Mouse (Mus musculus) olfactory bulb, adult 2 months (tissue): Measurements from ENCODE around the gene Thumpd2. TPM values are rescaled to one million over a fixed set of nuclear protein-coding genes. Genes with fewer than 3 reads are reported as not detected.

Experiments
- H3K27ac ChIP-seq: fragments of 200-500 bp; 2 replicates; pipeline ENCODE4 v1.5.1; 2012; ENCODE audit warnings: low read depth, low read length; ENCODE audit not compliant: insufficient read depth
- H3K4me1 ChIP-seq: fragments of 200-500 bp; 2 replicates; pipeline ENCODE4 v1.6.1; 2012; ENCODE audit warnings: low read length; ENCODE audit not compliant: control insufficient read depth, insufficient read depth
- H3K4me3 ChIP-seq: fragments of 200-500 bp; 2 replicates; pipeline ENCODE4 v1.5.1; 2012; ENCODE audit warnings: mild to moderate bottlenecking, low read depth, low read length, moderate library complexity; ENCODE audit not compliant: insufficient read depth
- CTCF ChIP-seq: fragments of 200-500 bp; IDR thresholded peaks from 2 replicates; pipeline ENCODE4 v1.5.1; 2012; ENCODE audit warnings: low read depth, mild to moderate bottlenecking, low read length, moderate library complexity; ENCODE audit not compliant: insufficient read depth
- POLR2A ChIP-seq: fragments of 200-500 bp; IDR thresholded peaks from 2 replicates; pipeline ENCODE4 v1.6.1; 2012; ENCODE audit warnings: mild to moderate bottlenecking, low read depth, low read length, moderate library complexity; ENCODE audit not compliant: insufficient read depth
- WGBS: fragments of 180-500 bp; shearing (Covaris S2); methylation state at CpG from one replicate; pipeline ENCODE4 v1.1.7; 2018; 5-methylcytosine and 5-hydroxymethylcytosine counted together
- polyA plus RNA-seq: library from polyadenylated mRNA; stranded (reverse); fragments of >200 nt; gene quantifications from 2 replicates; pipeline ENCODE4 v1.2.4, GENCODE M21; 2012; ENCODE audit warnings: low replicate concordance; ENCODE audit not compliant: missing spikeins, insufficient read depth, insufficient read length

The Thumpd2 gene
- polyA plus RNA-seq, 1 experiment = not detected

- H3K27ac ChIP-seq = no peak overlapping the region
- no peak overlapping the region for H3K4me3 ChIP-seq
- TF ChIP-seq CTCF (no peak), POLR2A (no peak)
- H3K4me1 ChIP-seq = peaks cover 2% of the 10 kb centered on the region; the same call in 1 of the 2 replicates
- 70% methylated on average over 6 of the region's 6 CpGs for WGBS
Observed at GRCm38 (mm10) chr17:81062349-81062871, 2.5 kb downstream of the Thumpd2 start.

DNA sequence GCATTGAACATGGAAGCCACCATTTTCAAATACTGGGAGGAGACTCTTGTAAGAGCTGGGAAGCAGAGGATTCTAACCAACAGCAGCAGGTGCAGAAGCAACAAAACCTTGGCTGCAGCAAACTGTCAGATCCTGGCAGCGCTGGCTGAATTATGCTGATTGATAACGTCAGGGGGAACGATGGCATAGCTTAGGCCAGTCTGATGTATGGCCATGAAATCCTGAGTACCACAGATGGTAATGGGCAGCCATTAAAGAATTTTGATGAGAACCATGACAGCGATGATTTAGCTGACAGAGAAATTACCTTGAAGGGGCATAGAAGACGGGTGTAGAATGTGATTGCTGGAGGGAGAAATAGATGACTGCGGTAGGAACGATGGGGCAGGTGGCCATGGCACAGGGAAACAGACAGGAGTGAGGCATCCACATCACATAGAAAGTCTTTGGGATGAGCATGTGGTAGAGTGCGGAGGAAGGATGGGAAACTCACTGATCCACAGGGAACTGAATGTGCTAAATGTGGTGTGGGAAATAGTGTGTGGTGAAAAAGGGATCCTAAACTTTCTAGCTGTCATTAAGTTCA, 8.0 kb downstream of the Thumpd2 start:
- Histone ChIP-seq H3K4me3 (no peak overlapping the region), H3K27ac (no peak overlapping the region), H3K4me1 (no peaks in the 10 kb centered on the region)
- 94% methylated on average over 8 of the region's 8 CpGs for WGBS
- TF ChIP-seq CTCF = no peak
- TF ChIP-seq POLR2A = no peak

DNA sequence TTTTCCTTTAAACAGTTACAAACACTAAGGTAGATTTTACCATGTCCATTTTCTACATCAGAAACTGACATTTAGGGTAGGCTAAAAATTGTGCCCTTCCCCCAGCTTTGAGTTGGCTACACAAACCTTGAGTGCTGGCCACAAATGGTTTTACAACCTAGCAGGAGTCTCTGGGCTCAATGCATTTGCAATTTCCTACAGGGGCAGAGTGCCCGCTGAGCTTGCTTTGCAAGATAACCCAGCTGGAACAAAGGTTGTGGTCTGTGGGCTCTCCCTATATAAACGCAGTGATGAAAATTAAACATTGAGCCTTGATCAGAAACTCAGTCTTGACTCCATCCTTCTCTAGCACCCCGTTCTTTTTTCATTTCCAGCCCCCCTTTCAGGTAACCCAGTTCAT, 8.8 kb downstream of the Thumpd2 start:
- Histone ChIP-seq H3K27ac (no peak overlapping the region), H3K4me1 (no peaks in the 10 kb centered on the region), H3K4me3 (no peak overlapping the region)
- TF ChIP-seq CTCF = no peak
- TF ChIP-seq POLR2A = no peak
- 85% methylated on average over 3 of the region's 3 CpGs for WGBS

DNA sequence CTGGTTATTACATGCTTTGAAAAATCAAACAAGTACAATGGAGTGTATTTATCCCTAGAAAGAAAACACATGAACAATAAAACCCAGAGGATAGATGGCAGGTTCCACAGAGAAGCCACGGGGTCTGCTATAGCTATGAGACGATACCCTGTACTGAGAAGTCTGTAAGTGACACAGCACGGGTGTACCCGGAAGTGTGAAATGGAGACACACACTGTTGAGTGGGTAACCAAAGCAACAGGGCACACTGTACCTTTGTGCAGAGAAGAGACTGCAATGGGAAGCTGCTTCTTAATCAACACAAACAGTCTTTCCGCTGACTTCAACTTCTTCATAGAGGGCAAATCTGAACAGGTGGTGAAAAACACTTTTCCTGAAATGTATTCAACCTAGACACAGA, 9.4 kb downstream of the Thumpd2 start:
- 91% methylated on average over 5 of the region's 5 CpGs for WGBS
- H3K27ac ChIP-seq = no peak overlapping the region
- no peak for TF ChIP-seq CTCF
- no peak for TF ChIP-seq POLR2A
- H3K4me3 ChIP-seq = no peak overlapping the region
- H3K4me1 ChIP-seq = no peaks in the 10 kb centered on the region

DNA sequence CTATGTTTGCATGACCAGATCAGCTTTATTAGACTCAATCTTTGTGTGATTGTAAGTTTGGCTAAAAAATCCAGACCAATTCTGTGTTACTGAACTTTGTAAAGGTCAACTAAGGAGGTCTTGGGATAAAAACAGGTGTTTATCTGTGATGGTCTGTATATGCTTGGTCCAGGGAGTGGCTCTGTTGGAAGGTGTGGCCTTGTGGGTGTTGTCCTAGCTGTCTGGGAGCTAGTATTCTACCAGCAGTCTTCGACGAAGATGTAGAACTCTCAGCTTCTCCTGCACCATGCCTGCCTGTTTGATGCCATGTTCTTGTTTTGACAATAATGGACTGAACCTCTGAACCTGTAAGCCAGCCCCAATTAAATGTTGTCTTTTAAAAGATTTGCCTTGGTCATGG, 11.6 kb downstream of the Thumpd2 start:
- Histone ChIP-seq H3K4me3 (no peak overlapping the region), H3K27ac (no peak overlapping the region), H3K4me1 (no peaks in the 10 kb centered on the region)
- TF ChIP-seq CTCF (no peak), POLR2A (no peak)
- 80% methylated on average over 2 of the region's 2 CpGs for WGBS

DNA sequence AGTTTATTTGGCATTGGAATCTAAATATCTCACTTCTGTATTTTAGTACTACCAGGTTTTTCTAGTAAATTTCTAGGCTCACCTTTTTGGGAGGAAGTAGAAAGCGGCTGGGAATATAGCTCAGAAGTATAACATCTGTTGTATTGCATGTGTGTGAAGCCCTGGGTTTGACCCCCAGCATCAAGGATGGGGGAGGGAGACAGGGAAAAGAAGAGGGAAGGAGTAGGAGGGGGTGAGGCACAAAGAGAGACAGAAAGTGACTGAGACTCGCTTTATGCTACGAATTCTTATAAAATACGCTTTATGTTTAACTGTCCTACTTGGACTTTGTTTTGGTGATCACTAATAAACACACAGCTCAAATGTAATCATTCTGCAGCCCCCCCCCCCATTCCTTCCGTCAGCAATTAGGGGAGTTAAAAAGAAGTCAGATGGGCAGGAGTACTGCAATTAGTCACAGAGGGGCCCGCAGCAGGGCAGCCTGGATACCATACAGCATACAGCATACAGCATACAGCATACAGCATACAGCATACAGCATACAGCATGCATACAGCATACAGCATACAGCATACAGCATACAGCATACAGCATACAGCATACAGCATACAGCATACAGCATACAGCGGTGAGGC, 16.8 kb downstream of the Thumpd2 start:
- Histone ChIP-seq H3K4me3 (no peak overlapping the region), H3K4me1 (no peaks in the 10 kb centered on the region), H3K27ac (no peak overlapping the region)
- TF ChIP-seq CTCF (no peak), POLR2A (no peak)
- WGBS = 80% methylated on average over 7 of the region's 7 CpGs

DNA sequence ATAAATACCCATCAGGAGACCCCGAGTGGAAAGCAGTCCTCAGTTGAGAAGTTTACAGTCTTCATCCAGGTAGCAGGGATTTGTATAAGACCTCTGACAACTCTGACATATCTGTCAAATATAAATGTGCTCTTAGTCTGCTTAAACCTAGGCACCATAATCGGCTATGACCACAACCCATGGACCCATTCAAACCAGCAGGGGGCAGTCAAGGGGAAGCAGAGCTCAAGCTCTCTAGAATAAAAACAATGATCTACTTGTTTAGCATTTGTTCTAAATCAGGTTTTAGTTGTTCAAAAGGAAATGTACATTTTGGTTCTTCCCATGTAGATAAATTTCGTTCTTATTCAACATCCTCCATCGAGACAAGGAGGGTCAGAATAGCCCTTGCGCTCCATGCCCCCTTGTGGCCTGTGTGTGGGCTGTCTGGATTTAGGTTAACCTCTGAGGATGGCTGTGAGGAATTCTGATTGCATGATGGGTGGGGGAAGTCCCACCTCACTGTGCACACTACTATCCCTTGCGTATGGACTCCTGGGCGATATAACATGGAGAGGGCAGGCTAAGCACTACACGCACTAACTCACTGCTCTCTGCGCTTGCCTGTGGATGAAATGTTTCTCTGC, 19.2 kb downstream of the Thumpd2 start:
- no peaks in the 10 kb centered on the region for H3K4me1 ChIP-seq
- TF ChIP-seq CTCF = no peak
- TF ChIP-seq POLR2A = no peak
- WGBS = 87% methylated on average over 9 of the region's 9 CpGs
- H3K4me3 ChIP-seq = no peak overlapping the region
- no peak overlapping the region for H3K27ac ChIP-seq

- H3K4me1 ChIP-seq = no peaks in the 10 kb centered on the region
- H3K4me3 ChIP-seq = no peak overlapping the region
- TF ChIP-seq POLR2A (no peak), CTCF (no peak)
- no peak overlapping the region for H3K27ac ChIP-seq
- 96% methylated on average over 6 of the region's 6 CpGs for WGBS
Observed at GRCm38 (mm10) chr17:81045115-81045514, 19.8 kb downstream of the Thumpd2 start.

- TF ChIP-seq CTCF = no peak
- no peak overlapping the region for H3K4me3 ChIP-seq
- no peak overlapping the region for H3K27ac ChIP-seq
- no peaks in the 10 kb centered on the region for H3K4me1 ChIP-seq
- 65% methylated on average over 3 of the region's 3 CpGs for WGBS
Observed at GRCm38 (mm10) chr17:81044356-81044755, 20.5 kb downstream of the Thumpd2 start.
